ENCODE assay signal across 34 mouse cellular contexts in the genomic region with DNA sequence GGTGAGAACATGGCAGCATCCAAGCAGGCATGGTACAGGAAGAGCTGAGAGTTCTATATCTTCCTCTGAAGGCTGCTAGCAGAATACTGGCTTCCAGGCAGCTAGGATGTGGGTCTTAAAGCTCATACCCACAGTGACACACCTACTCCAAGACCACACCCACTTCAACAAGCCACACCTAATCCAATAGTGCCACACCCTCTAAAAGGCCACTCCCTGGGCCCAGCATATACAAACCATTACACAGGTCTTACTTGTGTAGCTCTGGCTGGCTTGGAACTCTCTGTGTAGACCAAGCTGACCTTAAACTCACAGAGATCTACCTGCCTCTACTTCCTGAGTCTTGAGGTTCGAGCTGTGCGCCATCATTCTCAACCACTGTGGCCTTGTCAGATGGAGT. TPM values are rescaled to one million over a fixed set of nuclear protein-coding genes. Genes with fewer than 3 reads are reported as not detected.
DNase-seq lines count a peak whose midpoint lies in the region; ATAC-seq and TF ChIP-seq lines count a peak whose summit lies in the region.
"Had no signal": no experiment of that assay in that cellular context is flagged by ENCODE, and none has a peak within 500 bp of the region (broad histone marks: within the 10 kb centered on the region; RNA-seq: fewer than 3 reads in every experiment).

No protein-coding gene starts in this region.

- DNase-seq in kidney, postnatal 36 days, result no peak
- DNase-seq in liver, embryonic 14.5 days (ENCODE audit: low read depth in 3 of 3, low spot score in 3 of 3), result peak in 1 of 3 experiments; percentile 46
- DNase-seq in stomach, postnatal 0 days (ENCODE audit: low spot score), result no peak
- no peak for DNase-seq in thymus, postnatal 36 days
- DNase-seq in gastrocnemius, postnatal 36 days, result no peak
- no peak for DNase-seq in left cerebral cortex, postnatal 36 days (ENCODE audit: low spot score in 2 of 2)
- DNase-seq: adrenal gland, adult 2 months; cerebellum, adult 11 months; cerebellum, adult 9-10 months; embryo, embryonic 11 days; gastrocnemius, postnatal 10 days; heart, postnatal 14 days; kidney, postnatal 25 days; lung, postnatal 36 days; thymus, postnatal 14 days had no signal

- H3K4me1 ChIP-seq in kidney, embryonic 15.5 days, result no peaks in the 10 kb centered on the region
- H3K4me1 ChIP-seq in liver, embryonic 14.5 days (replicated peaks; ENCODE audit: control insufficient read depth in 2 of 2, insufficient read depth in 2 of 2, low read length in 1 of 2), result peaks cover 6% of the 10 kb centered on the region in 2 experiments
- H3K4me1 ChIP-seq in stomach, postnatal 0 days (replicated peaks; ENCODE audit: control insufficient read depth, insufficient read depth), result no peaks in the 10 kb centered on the region
- H3K4me1 ChIP-seq: embryonic facial prominence, embryonic 12.5 days; limb, embryonic 15.5 days; lung, embryonic 15.5 days; midbrain, embryonic 12.5 days had no signal

- no peak overlapping the region for H3K4me2 ChIP-seq in kidney, embryonic 15.5 days
- H3K4me2 ChIP-seq in liver, embryonic 14.5 days (ENCODE audit: low read depth), result no peak overlapping the region
- H3K4me2 ChIP-seq in stomach, postnatal 0 days (replicated peaks; ENCODE audit: low read depth), result no peak overlapping the region
- H3K4me2 ChIP-seq: embryonic facial prominence, embryonic 12.5 days; limb, embryonic 15.5 days; lung, embryonic 15.5 days; midbrain, embryonic 12.5 days; neural tube, embryonic 13.5 days had no signal

- WGBS in kidney, embryonic 15.5 days, result 92% methylated on average over 2 of the region's 2 CpGs
- WGBS in liver, embryonic 14.5 days (ENCODE audit: insufficient replicate concordance), result 81% methylated on average over 2 of the region's 2 CpGs
- WGBS in stomach, postnatal 0 days, result 93% methylated on average over 2 of the region's 2 CpGs

- peaks cover 57% of the 10 kb centered on the region for H3K36me3 ChIP-seq in kidney, embryonic 15.5 days
- H3K36me3 ChIP-seq in liver, embryonic 14.5 days (replicated peaks; ENCODE audit: control insufficient read depth, insufficient read depth, low read depth), result no peaks in the 10 kb centered on the region
- H3K36me3 ChIP-seq in stomach, postnatal 0 days (ENCODE audit: control insufficient read depth, insufficient read depth, low read length), result peaks cover 2% of the 10 kb centered on the region; the same call in 1 of the 2 replicates
- H3K36me3 ChIP-seq: embryonic facial prominence, embryonic 12.5 days; midbrain, embryonic 12.5 days; neural tube, embryonic 13.5 days had no signal

- no peak overlapping the region for H3K27ac ChIP-seq in kidney, embryonic 15.5 days
- no peak overlapping the region for H3K27ac ChIP-seq in liver, embryonic 14.5 days
- no peak overlapping the region for H3K27ac ChIP-seq in stomach, postnatal 0 days (replicated peaks)
- H3K27ac ChIP-seq: embryonic facial prominence, embryonic 12.5 days; hindbrain, postnatal 0 days; layer of hippocampus, adult 2 months; limb, embryonic 15.5 days; lung, embryonic 15.5 days; midbrain, embryonic 12.5 days; neural tube, embryonic 13.5 days had no signal

- H3K9me3 ChIP-seq in kidney, embryonic 15.5 days (replicated peaks), result no peaks in the 10 kb centered on the region
- H3K9me3 ChIP-seq in liver, embryonic 14.5 days (ENCODE audit: control insufficient read depth, low read length), result no peaks in the 10 kb centered on the region
- no peaks in the 10 kb centered on the region for H3K9me3 ChIP-seq in stomach, postnatal 0 days (ENCODE audit: control insufficient read depth, low read length)
- H3K9me3 ChIP-seq: embryonic facial prominence, embryonic 12.5 days; limb, embryonic 10.5 days; limb, embryonic 15.5 days; lung, embryonic 15.5 days; megakaryocyte, embryonic 14.5 days; midbrain, embryonic 12.5 days; neural tube, embryonic 13.5 days had no signal

- intact Hi-C loops in gastrocnemius, postnatal 36 days (cut with DNase I), result loop anchor here (5.0 kb wide), 2 partner anchors 68 to 83 kb away; no protein-coding TSS in a partner anchor
- intact Hi-C loops in left cerebral cortex, postnatal 36 days (cut with DNase I), result no loop called here

- no peak for TF ChIP-seq EP300 in liver, embryonic 14.5 days (IDR thresholded peaks at IDR 0.05; ENCODE audit: low read depth)
- no peak for TF ChIP-seq EP300 in stomach, postnatal 0 days (optimal IDR thresholded peaks at IDR 0.05)

- no peak overlapping the region for H3K9ac ChIP-seq in kidney, embryonic 15.5 days
- no peak overlapping the region for H3K9ac ChIP-seq in liver, embryonic 14.5 days (replicated peaks)
- H3K9ac ChIP-seq in stomach, postnatal 0 days (ENCODE audit: low read length), result no peak overlapping the region
- H3K9ac ChIP-seq: embryonic facial prominence, embryonic 12.5 days; limb, embryonic 15.5 days; lung, embryonic 15.5 days; midbrain, embryonic 12.5 days; neural tube, embryonic 13.5 days had no signal

- no peak for TF ChIP-seq CTCF in liver, embryonic 14.5 days (IDR thresholded peaks at IDR 0.05; ENCODE audit: low read depth)
- TF ChIP-seq CTCF in stomach, postnatal 0 days (IDR thresholded peaks at IDR 0.05; ENCODE audit: low read depth), result no peak

- no peak overlapping the region for H3K4me3 ChIP-seq in kidney, embryonic 15.5 days (replicated peaks)
- H3K4me3 ChIP-seq in liver, embryonic 14.5 days (ENCODE audit: insufficient read depth in 1 of 2, low read depth in 2 of 2, low read length in 2 of 2), result no peak overlapping the region
- H3K4me3 ChIP-seq in stomach, postnatal 0 days (ENCODE audit: low read depth, low read length), result no peak overlapping the region
- H3K4me3 ChIP-seq: embryonic facial prominence, embryonic 12.5 days; layer of hippocampus, adult 2 months; limb, embryonic 10.5 days; limb, embryonic 15.5 days; lung, embryonic 15.5 days; megakaryocyte, embryonic 14.5 days; midbrain, embryonic 12.5 days; neural tube, embryonic 13.5 days had no signal

- H3K27me3 ChIP-seq in kidney, embryonic 15.5 days, result no peaks in the 10 kb centered on the region
- H3K27me3 ChIP-seq in liver, embryonic 14.5 days (ENCODE audit: control insufficient read depth, insufficient read depth, low read length), result no peaks in the 10 kb centered on the region
- H3K27me3 ChIP-seq in stomach, postnatal 0 days (ENCODE audit: control insufficient read depth, insufficient read depth, low read length), result no peaks in the 10 kb centered on the region
- H3K27me3 ChIP-seq: embryonic facial prominence, embryonic 12.5 days; limb, embryonic 15.5 days; lung, embryonic 15.5 days; megakaryocyte, embryonic 14.5 days; midbrain, embryonic 12.5 days; neural tube, embryonic 13.5 days had no signal

- ATAC-seq in kidney, embryonic 15.5 days (replicated peaks; ENCODE audit: low FRiP score), result 0 out of 2 replicates have a peak, but pooled peaks have one; percentile 44
- peak; percentile 73; the same call in 1 of the 2 replicates for ATAC-seq in erythroid progenitor cell, adult 5-6 weeks (replicated peaks; ENCODE audit: low FRiP score, poor library complexity, severe bottlenecking)
- ATAC-seq in liver, embryonic 14.5 days (ENCODE audit: insufficient read depth), result peak; percentile 65
- ATAC-seq in stomach, postnatal 0 days (ENCODE audit: low FRiP score, low TSS enrichment), result peak; percentile 64; the same call in 1 of the 2 replicates
- ATAC-seq: activated CD4-positive, CD25-positive, alpha-beta regulatory T cell, adult 4 months; hindbrain, postnatal 0 days; intestine, postnatal 0 days had no signal

RNA-seq across cellular contexts. Expression of gene Slc8b1, which starts 13.8 kb away (rescaled TPM):
- 9.4 and 9.7 TPM in 2 replicates for polyA plus RNA-seq in kidney, embryonic 15.5 days (2015; fragmentation: Nextera tagmentation; extraction: Ambion mirVana)
- total RNA-seq in erythroid progenitor cell, adult 5-6 weeks (2015; ENCODE audit: low replicate concordance), result 3.4 and 5.0 TPM in 2 replicates
- 3.0 and 6.7 TPM in 2 replicates for total RNA-seq in erythroid progenitor cell, adult 5-6 weeks (2017; ENCODE audit: low replicate concordance)
- 5.2 TPM in 2 replicates for polyA plus RNA-seq in liver, embryonic 14.5 days (2012; rRNA removed)
- polyA plus RNA-seq in liver, embryonic 14.5 days (2014; fragmentation: Nextera tagmentation; extraction: Ambion mirVana), result 1.4 and 2.6 TPM in 2 replicates
- polyA plus RNA-seq in stomach, postnatal 0 days (2015; fragmentation: Nextera tagmentation; extraction: Ambion mirVana), result 4.9 and 5.2 TPM in 2 replicates
- total RNA-seq in gastrocnemius, postnatal 36 days (2021), result 1 to 10 TPM; 7.9 to 9.7 TPM
- 1 to 10 TPM; 4.2 to 8.2 TPM for total RNA-seq in left cerebral cortex, postnatal 36 days (2021)

RNA-seq across cellular contexts. Expression of gene Plbd2, which starts 21.3 kb away (rescaled TPM):
- 50.8 and 60.0 TPM in 2 replicates for polyA plus RNA-seq in kidney, embryonic 15.5 days (2015; fragmentation: Nextera tagmentation; extraction: Ambion mirVana)
- 1.1 and 2.1 TPM in 2 replicates for total RNA-seq in erythroid progenitor cell, adult 5-6 weeks (2015; ENCODE audit: low replicate concordance)
- 2.0 and 3.9 TPM in 2 replicates for total RNA-seq in erythroid progenitor cell, adult 5-6 weeks (2017; ENCODE audit: low replicate concordance)
- polyA plus RNA-seq in liver, embryonic 14.5 days (2012; rRNA removed), result 4.3 TPM in 2 replicates
- polyA plus RNA-seq in liver, embryonic 14.5 days (2014; fragmentation: Nextera tagmentation; extraction: Ambion mirVana), result 10.3 and 12.3 TPM in 2 replicates
- 42.6 and 45.9 TPM in 2 replicates for polyA plus RNA-seq in stomach, postnatal 0 days (2015; fragmentation: Nextera tagmentation; extraction: Ambion mirVana)
- 10 to 100 TPM; 28.0 to 41.3 TPM for total RNA-seq in gastrocnemius, postnatal 36 days (2021)
- 10 to 100 TPM; 57.2 to 66.1 TPM for total RNA-seq in left cerebral cortex, postnatal 36 days (2021)

RNA-seq across cellular contexts. Expression of gene Sds, which starts 48.4 kb away (rescaled TPM):
- not detected in 2 replicates for polyA plus RNA-seq in kidney, embryonic 15.5 days (2015; fragmentation: Nextera tagmentation; extraction: Ambion mirVana)
- total RNA-seq in erythroid progenitor cell, adult 5-6 weeks (2015; ENCODE audit: low replicate concordance), result not detected in 2 replicates
- total RNA-seq in erythroid progenitor cell, adult 5-6 weeks (2017; ENCODE audit: low replicate concordance), result not detected in 2 replicates
- 0.13 and 0.61 TPM in 2 replicates for polyA plus RNA-seq in liver, embryonic 14.5 days (2012; rRNA removed)
- 0.15 and 0.22 TPM in 2 replicates for polyA plus RNA-seq in liver, embryonic 14.5 days (2014; fragmentation: Nextera tagmentation; extraction: Ambion mirVana)
- polyA plus RNA-seq in stomach, postnatal 0 days (2015; fragmentation: Nextera tagmentation; extraction: Ambion mirVana), result not detected in 2 replicates
- total RNA-seq in gastrocnemius, postnatal 36 days (2021), result under 1 TPM in 1 of 2 experiments, not detected in 1; 0.20 TPM
- total RNA-seq in left cerebral cortex, postnatal 36 days (2021), result not detected
- total RNA-seq: gastrocnemius, postnatal 10 days; granulocyte monocyte progenitor cell, adult 5-6 weeks; heart, postnatal 14 days; hindbrain, postnatal 0 days; layer of hippocampus, postnatal 14 days had no signal
- polyA plus RNA-seq: activated CD4-positive, CD25-positive, alpha-beta regulatory T cell, adult 4 months; embryonic facial prominence, embryonic 12.5 days; forebrain, embryonic 11.5 days; heart, embryonic 14.5 days; hindbrain, embryonic 11.5 days; intestine, postnatal 0 days; kidney, embryonic 14.5 days; limb, embryonic 10.5 days; lung, embryonic 15.5 days; midbrain, embryonic 12.5 days; neural tube, embryonic 13.5 days had no signal

RNA-seq across cellular contexts. Expression of gene Sdsl, which starts 52.1 kb away (rescaled TPM):
- 11.2 and 14.4 TPM in 2 replicates for polyA plus RNA-seq in kidney, embryonic 15.5 days (2015; fragmentation: Nextera tagmentation; extraction: Ambion mirVana)
- 4.2 TPM in 1 of 2 replicates, not detected in the other for total RNA-seq in erythroid progenitor cell, adult 5-6 weeks (2015; ENCODE audit: low replicate concordance)
- total RNA-seq in erythroid progenitor cell, adult 5-6 weeks (2017; ENCODE audit: low replicate concordance), result 2.7 and 4.8 TPM in 2 replicates
- 0.78 and 0.93 TPM in 2 replicates for polyA plus RNA-seq in liver, embryonic 14.5 days (2012; rRNA removed)
- 1.2 and 2.0 TPM in 2 replicates for polyA plus RNA-seq in liver, embryonic 14.5 days (2014; fragmentation: Nextera tagmentation; extraction: Ambion mirVana)
- polyA plus RNA-seq in stomach, postnatal 0 days (2015; fragmentation: Nextera tagmentation; extraction: Ambion mirVana), result 16.2 and 16.8 TPM in 2 replicates
- under 1 TPM; 0.59 to 0.77 TPM for total RNA-seq in gastrocnemius, postnatal 36 days (2021)
- 1 to 10 TPM; 5.5 to 5.7 TPM for total RNA-seq in left cerebral cortex, postnatal 36 days (2021)
- polyA plus RNA-seq: activated CD4-positive, CD25-positive, alpha-beta regulatory T cell, adult 4 months had no signal

Comparison
In these comparisons a context has a peak if more than half of its experiments do, and no peak if none do; other contexts are left out.
1. RNA of gene Plbd2, which starts 21.3 kb away (total RNA-seq): 57.2 to 66.1 TPM in left cerebral cortex, postnatal 36 days and 28.0 to 41.3 TPM in gastrocnemius, postnatal 36 days; 1.1 to 3.9 TPM in erythroid progenitor cell, adult 5-6 weeks; every median in the first group is over 4 times any median in the second.
2. Peak in every context shown above with its lines, with median percentiles within 50 percentile points of each other: ATAC-seq.